Mouse (Mus musculus): Measurements from ENCODE around the gene Magi1. TPM values are rescaled to one million over a fixed set of nuclear protein-coding genes. Genes with fewer than 3 reads are reported as not detected.

Gene Magi1
- polyA plus RNA-seq, 1 experiment from 2014 or later: 12.0 TPM

DNA sequence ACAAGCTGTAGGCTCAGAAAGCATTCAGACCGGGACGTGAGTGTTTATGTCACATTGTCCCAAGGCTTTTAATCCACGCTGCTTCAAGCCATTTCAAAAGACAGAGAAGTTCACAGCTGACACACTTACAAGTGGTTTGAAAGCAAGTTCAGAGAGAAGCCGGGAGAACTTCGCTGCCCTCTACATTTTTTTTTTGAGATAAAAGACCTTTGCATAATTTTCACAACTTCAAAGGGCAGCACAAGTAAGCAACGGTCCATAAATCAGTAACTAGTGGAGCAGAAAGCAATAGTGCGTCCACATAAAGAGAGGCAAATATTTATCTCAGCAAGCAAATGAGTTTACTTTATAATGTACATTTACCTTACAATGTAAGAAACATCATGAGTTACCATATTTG is 52.4 kb downstream of the Magi1 start:
- no peaks in the 10 kb centered on the region for H3K27me3 ChIP-seq (ENCODE audit: control insufficient read depth, insufficient read depth, low read length)
- no peak overlapping the region for H3K4me3 ChIP-seq (ENCODE audit: low read depth, low read length)
- ATAC-seq (replicated peaks; ENCODE audit: insufficient number of reproducible peaks, low FRiP score, low TSS enrichment, low read depth) (no peak), DNase-seq (ENCODE audit: low spot score) (no peak)
- 53% methylated on average over 7 of the region's 7 CpGs for WGBS
- H3K36me3 ChIP-seq (replicated peaks; ENCODE audit: control insufficient read depth, insufficient read depth, low read depth, low read length): no peaks in the 10 kb centered on the region
- no peaks in the 10 kb centered on the region for H3K4me1 ChIP-seq (ENCODE audit: control insufficient read depth, insufficient read depth, low read length)
- no peak overlapping the region for H3K9ac ChIP-seq (replicated peaks; ENCODE audit: low read length)
- no peak overlapping the region for H3K27ac ChIP-seq (replicated peaks; ENCODE audit: low read depth, low read length)
- no peaks in the 10 kb centered on the region for H3K9me3 ChIP-seq (replicated peaks; ENCODE audit: control insufficient read depth, low read length)
- H3K4me2 ChIP-seq (ENCODE audit: low read depth, low read length): no peak overlapping the region

DNA sequence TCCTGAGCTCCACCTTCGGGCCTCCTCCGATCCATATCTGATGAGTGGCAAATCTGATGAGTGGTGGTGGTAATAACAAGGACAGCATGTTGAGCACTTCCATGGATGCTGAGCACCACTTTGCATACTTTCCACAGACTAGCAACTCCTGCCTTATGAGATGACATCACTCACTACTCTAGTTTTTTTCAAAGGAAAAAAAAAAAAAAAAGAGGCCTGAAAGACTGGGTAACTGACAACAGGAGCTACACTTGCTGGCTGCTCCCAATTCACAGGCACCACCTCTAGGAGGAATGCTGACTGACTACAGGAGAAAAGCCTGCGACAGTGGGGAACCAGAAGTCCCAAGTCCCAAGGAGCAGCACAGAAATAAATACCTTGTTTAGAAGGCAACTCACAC is 52.8 kb downstream of the Magi1 start:
- Histone ChIP-seq H3K4me1 (ENCODE audit: control insufficient read depth, insufficient read depth, low read length) (no peaks in the 10 kb centered on the region), H3K9me3 (replicated peaks; ENCODE audit: control insufficient read depth, low read length) (no peaks in the 10 kb centered on the region), H3K4me3 (ENCODE audit: low read depth, low read length) (no peak overlapping the region), H3K9ac (replicated peaks; ENCODE audit: low read length) (no peak overlapping the region), H3K27ac (replicated peaks; ENCODE audit: low read depth, low read length) (no peak overlapping the region), H3K4me2 (ENCODE audit: low read depth, low read length) (no peak overlapping the region), H3K27me3 (ENCODE audit: control insufficient read depth, insufficient read depth, low read length) (no peaks in the 10 kb centered on the region), H3K36me3 (replicated peaks; ENCODE audit: control insufficient read depth, insufficient read depth, low read depth, low read length) (no peaks in the 10 kb centered on the region)
- WGBS: 72% methylated on average over 3 of the region's 3 CpGs
- ATAC-seq (replicated peaks; ENCODE audit: insufficient number of reproducible peaks, low FRiP score, low TSS enrichment, low read depth) (no peak), DNase-seq (ENCODE audit: low spot score) (no peak)

DNA sequence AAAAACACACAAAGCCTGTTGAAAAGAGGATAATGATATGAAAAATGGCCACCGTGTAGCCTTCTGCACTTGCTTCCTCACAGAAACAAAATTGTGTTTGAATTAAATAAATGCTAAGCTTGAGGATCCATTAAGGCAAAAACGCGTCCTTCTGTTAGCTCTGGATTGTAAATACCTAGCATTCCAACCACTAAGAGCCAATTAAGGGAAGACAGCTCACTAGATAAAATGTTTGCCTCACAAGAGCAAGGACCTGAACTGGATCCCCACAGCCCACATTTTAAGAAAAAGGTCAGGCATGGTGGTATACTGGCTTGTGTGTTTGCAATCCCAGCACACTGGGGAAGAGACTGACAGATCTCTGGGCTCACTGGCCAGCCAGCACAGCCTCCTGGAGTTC is 53.6 kb downstream of the Magi1 start:
- Histone ChIP-seq H3K9me3 (replicated peaks; ENCODE audit: control insufficient read depth, low read length) (no peaks in the 10 kb centered on the region), H3K4me1 (ENCODE audit: control insufficient read depth, insufficient read depth, low read length) (no peaks in the 10 kb centered on the region), H3K27me3 (ENCODE audit: control insufficient read depth, insufficient read depth, low read length) (no peaks in the 10 kb centered on the region), H3K27ac (replicated peaks; ENCODE audit: low read depth, low read length) (no peak overlapping the region), H3K4me3 (ENCODE audit: low read depth, low read length) (no peak overlapping the region), H3K4me2 (ENCODE audit: low read depth, low read length) (no peak overlapping the region), H3K36me3 (replicated peaks; ENCODE audit: control insufficient read depth, insufficient read depth, low read depth, low read length) (no peaks in the 10 kb centered on the region), H3K9ac (replicated peaks; ENCODE audit: low read length) (no peak overlapping the region)
- WGBS: 60% methylated on average over 3 of the region's 3 CpGs
- DNase-seq (ENCODE audit: low spot score) (no peak), ATAC-seq (replicated peaks; ENCODE audit: insufficient number of reproducible peaks, low FRiP score, low TSS enrichment, low read depth) (no peak)

DNA sequence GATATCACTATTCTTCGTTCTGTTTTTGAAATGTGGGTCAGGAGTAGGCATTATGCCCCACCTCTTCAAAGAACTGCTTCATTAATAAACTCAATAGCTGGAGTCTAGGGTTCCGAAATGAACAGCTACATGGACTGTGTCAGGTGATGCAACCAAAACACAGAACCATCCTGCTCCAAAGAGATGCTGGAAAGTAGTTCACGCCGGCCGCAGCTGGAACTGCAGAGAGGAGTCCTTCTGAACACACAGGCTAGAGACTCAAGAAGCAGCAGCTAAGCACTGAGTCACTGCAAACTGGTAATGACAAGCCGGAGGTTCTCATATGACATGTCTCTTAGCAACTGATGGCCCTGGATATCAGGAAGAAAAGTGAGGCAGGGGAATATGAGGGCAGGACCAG is 57.5 kb downstream of the Magi1 start:
- WGBS: 77% methylated on average over 6 of the region's 6 CpGs
- H3K4me2 ChIP-seq (ENCODE audit: low read depth, low read length): no peak overlapping the region

DNA sequence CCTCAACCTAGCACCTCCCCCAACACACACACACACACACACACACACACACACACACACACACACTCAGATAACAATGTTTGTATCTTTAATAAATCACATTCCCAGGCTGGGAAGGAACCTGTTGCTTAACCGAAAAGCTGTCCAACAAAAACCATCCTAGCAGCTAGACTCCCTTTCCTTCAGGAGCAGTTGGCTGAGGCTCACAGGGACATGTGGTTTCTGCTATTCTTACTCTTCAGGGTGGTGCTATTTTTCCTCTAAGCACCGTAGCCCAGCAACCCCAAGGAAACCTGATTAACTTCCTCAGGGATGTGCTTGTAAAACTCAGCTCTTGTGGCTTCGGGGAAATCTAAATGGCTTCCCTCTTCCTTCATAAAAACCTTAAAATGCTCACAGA is 57.9 kb downstream of the Magi1 start:
- Histone ChIP-seq H3K36me3 (replicated peaks; ENCODE audit: control insufficient read depth, insufficient read depth, low read depth, low read length) (no peaks in the 10 kb centered on the region), H3K27me3 (ENCODE audit: control insufficient read depth, insufficient read depth, low read length) (no peaks in the 10 kb centered on the region), H3K27ac (replicated peaks; ENCODE audit: low read depth, low read length) (no peak overlapping the region), H3K4me2 (ENCODE audit: low read depth, low read length) (no peak overlapping the region), H3K4me1 (ENCODE audit: control insufficient read depth, insufficient read depth, low read length) (no peaks in the 10 kb centered on the region), H3K9me3 (replicated peaks; ENCODE audit: control insufficient read depth, low read length) (no peaks in the 10 kb centered on the region), H3K9ac (replicated peaks; ENCODE audit: low read length) (no peak overlapping the region), H3K4me3 (ENCODE audit: low read depth, low read length) (no peak overlapping the region)
- DNase-seq (ENCODE audit: low spot score) (no peak), ATAC-seq (replicated peaks; ENCODE audit: insufficient number of reproducible peaks, low FRiP score, low TSS enrichment, low read depth) (no peak)
- 58% methylated on average over 3 of the region's 3 CpGs for WGBS

More for the DNA sequence above, 57.5 kb downstream of the Magi1 start:
- Histone ChIP-seq H3K36me3 (replicated peaks; ENCODE audit: control insufficient read depth, insufficient read depth, low read depth, low read length) (no peaks in the 10 kb centered on the region), H3K9ac (replicated peaks; ENCODE audit: low read length) (no peak overlapping the region), H3K4me3 (ENCODE audit: low read depth, low read length) (no peak overlapping the region), H3K27me3 (ENCODE audit: control insufficient read depth, insufficient read depth, low read length) (no peaks in the 10 kb centered on the region), H3K9me3 (replicated peaks; ENCODE audit: control insufficient read depth, low read length) (no peaks in the 10 kb centered on the region), H3K4me1 (ENCODE audit: control insufficient read depth, insufficient read depth, low read length) (no peaks in the 10 kb centered on the region), H3K27ac (replicated peaks; ENCODE audit: low read depth, low read length) (no peak overlapping the region)
- ATAC-seq (replicated peaks; ENCODE audit: insufficient number of reproducible peaks, low FRiP score, low TSS enrichment, low read depth) (no peak), DNase-seq (ENCODE audit: low spot score) (no peak)

DNA sequence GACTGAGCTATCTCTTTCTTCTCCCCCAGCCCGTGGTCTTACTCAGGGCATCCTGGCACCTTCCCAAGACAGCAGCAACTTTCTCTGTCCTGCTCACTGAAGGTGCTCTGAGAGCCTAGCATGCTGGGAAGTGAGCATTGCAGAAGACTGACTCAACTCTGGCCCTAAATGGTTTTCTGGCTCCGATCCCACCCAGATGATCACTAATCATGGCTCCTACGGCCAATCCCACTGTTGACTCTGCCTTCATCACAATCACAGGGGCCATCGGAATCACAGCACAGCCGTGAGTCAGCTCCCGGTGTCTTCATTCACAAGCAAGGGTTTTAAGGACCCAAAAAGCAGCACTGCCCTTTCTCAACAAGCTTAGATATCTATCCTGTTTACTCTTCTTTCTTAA is 58.6 kb downstream of the Magi1 start:
- Histone ChIP-seq H3K4me2 (ENCODE audit: low read depth, low read length) (no peak overlapping the region), H3K36me3 (replicated peaks; ENCODE audit: control insufficient read depth, insufficient read depth, low read depth, low read length) (no peaks in the 10 kb centered on the region), H3K9me3 (replicated peaks; ENCODE audit: control insufficient read depth, low read length) (no peaks in the 10 kb centered on the region), H3K4me1 (ENCODE audit: control insufficient read depth, insufficient read depth, low read length) (no peaks in the 10 kb centered on the region), H3K9ac (replicated peaks; ENCODE audit: low read length) (no peak overlapping the region), H3K4me3 (ENCODE audit: low read depth, low read length) (no peak overlapping the region), H3K27ac (replicated peaks; ENCODE audit: low read depth, low read length) (no peak overlapping the region), H3K27me3 (ENCODE audit: control insufficient read depth, insufficient read depth, low read length) (no peaks in the 10 kb centered on the region)
- DNase-seq (ENCODE audit: low spot score) (no peak), ATAC-seq (replicated peaks; ENCODE audit: insufficient number of reproducible peaks, low FRiP score, low TSS enrichment, low read depth) (no peak)
- WGBS: 89% methylated on average over 6 of the region's 6 CpGs

DNA sequence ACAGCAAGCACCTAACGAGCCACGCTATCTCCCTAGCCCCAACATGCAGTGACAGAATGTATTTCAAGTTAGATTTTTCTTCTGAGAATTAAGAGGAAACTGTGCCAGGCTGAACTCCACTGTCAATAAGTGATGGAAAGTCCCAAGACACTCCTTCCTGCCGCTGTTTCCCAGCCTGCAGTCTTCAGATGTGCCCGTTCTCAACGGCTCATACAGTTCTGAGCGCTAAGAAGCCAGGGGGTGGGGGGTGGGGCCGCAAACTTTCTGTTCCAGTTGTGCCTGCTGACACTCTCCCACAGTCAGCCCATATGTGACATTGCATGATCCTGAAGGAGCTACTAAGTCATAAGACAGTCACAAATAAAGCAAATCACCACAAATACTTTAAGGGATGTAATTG is 61.5 kb downstream of the Magi1 start:
- no peak for ATAC-seq (replicated peaks; ENCODE audit: insufficient number of reproducible peaks, low FRiP score, low TSS enrichment, low read depth)
- Histone ChIP-seq H3K4me1 (ENCODE audit: control insufficient read depth, insufficient read depth, low read length) (no peaks in the 10 kb centered on the region), H3K27ac (replicated peaks; ENCODE audit: low read depth, low read length) (no peak overlapping the region)

DNA sequence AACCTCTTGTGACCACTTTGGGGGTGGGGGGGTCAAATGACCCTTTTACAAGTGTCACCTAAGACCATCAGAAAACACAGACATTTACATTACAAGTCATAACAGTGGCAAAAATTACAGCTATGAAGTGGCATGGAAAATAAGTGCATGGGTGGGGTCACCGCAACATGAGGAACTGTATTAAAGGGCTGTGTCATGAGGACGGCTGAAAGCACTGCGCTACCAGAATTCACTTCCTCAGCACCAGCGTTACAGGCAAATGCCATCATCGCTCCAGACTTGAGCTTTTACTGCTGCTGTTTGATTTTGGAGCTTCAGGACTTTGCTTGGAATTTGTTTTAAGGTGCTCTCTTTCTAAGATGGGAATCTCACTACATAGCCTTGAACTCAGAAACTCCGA is 62.0 kb downstream of the Magi1 start:
- Histone ChIP-seq H3K4me1 (ENCODE audit: control insufficient read depth, insufficient read depth, low read length) (no peaks in the 10 kb centered on the region), H3K9ac (replicated peaks; ENCODE audit: low read length) (no peak overlapping the region), H3K4me3 (ENCODE audit: low read depth, low read length) (no peak overlapping the region), H3K4me2 (ENCODE audit: low read depth, low read length) (no peak overlapping the region), H3K27me3 (ENCODE audit: control insufficient read depth, insufficient read depth, low read length) (no peaks in the 10 kb centered on the region), H3K9me3 (replicated peaks; ENCODE audit: control insufficient read depth, low read length) (no peaks in the 10 kb centered on the region), H3K36me3 (replicated peaks; ENCODE audit: control insufficient read depth, insufficient read depth, low read depth, low read length) (no peaks in the 10 kb centered on the region), H3K27ac (replicated peaks; ENCODE audit: low read depth, low read length) (no peak overlapping the region)
- ATAC-seq (replicated peaks; ENCODE audit: insufficient number of reproducible peaks, low FRiP score, low TSS enrichment, low read depth) (no peak), DNase-seq (ENCODE audit: low spot score) (no peak)
- 83% methylated on average over 6 of the region's 6 CpGs for WGBS

More for the DNA sequence above, 61.5 kb downstream of the Magi1 start:
- Histone ChIP-seq H3K9me3 (replicated peaks; ENCODE audit: control insufficient read depth, low read length) (no peaks in the 10 kb centered on the region), H3K4me2 (ENCODE audit: low read depth, low read length) (no peak overlapping the region), H3K36me3 (replicated peaks; ENCODE audit: control insufficient read depth, insufficient read depth, low read depth, low read length) (no peaks in the 10 kb centered on the region), H3K9ac (replicated peaks; ENCODE audit: low read length) (no peak overlapping the region), H3K27me3 (ENCODE audit: control insufficient read depth, insufficient read depth, low read length) (no peaks in the 10 kb centered on the region), H3K4me3 (ENCODE audit: low read depth, low read length) (no peak overlapping the region)
- 46% methylated on average over 7 of the region's 7 CpGs for WGBS
- no peak for DNase-seq (ENCODE audit: low spot score)
